Mouse (Mus musculus) forebrain, embryonic 15.5 days (tissue): ENCODE measurements at regions not wholly inside any gene's neighbourhood (a gene's known extent, or its start where the extent isn't known, plus 50 kb on each side); places are given as distances from the start of the nearest gene placed in this dataset.

Experiments
- ATAC-seq: fragments of 200-750 bp; cut with Nextera tagmentation; replicated peaks from 2 replicates; pipeline ENCODE4 v1.8.0; 2017; ENCODE audit warnings: mild to moderate bottlenecking, moderate TSS enrichment, moderate library complexity
- H3K27ac ChIP-seq: fragments of 300-500 bp; sonication (generic); replicated peaks from 2 replicates; pipeline ENCODE4 v1.5.1; 2015; ENCODE audit warnings: mild to moderate bottlenecking, inconsistent platforms
- H3K27me3 ChIP-seq: fragments of 300-500 bp; sonication (generic); 2 replicates; pipeline ENCODE4 v1.6.1; 2015; ENCODE audit warnings: inconsistent platforms
- H3K36me3 ChIP-seq: fragments of 300-500 bp; sonication (generic); 2 replicates; pipeline ENCODE4 v1.6.1; 2015; ENCODE audit warnings: mild to moderate bottlenecking, inconsistent platforms
- H3K4me1 ChIP-seq: fragments of 300-500 bp; sonication (generic); 2 replicates; pipeline ENCODE4 v1.6.1; 2015; ENCODE audit warnings: inconsistent platforms
- H3K4me2 ChIP-seq: fragments of 300-500 bp; sonication (generic); replicated peaks from 2 replicates; pipeline ENCODE4 v1.6.1; 2015; ENCODE audit warnings: mild to moderate bottlenecking, inconsistent platforms
- H3K4me3 ChIP-seq: fragments of 300-500 bp; sonication (generic); 2 replicates; pipeline ENCODE4 v1.5.1; 2015; ENCODE audit warnings: mild to moderate bottlenecking, inconsistent platforms
- H3K9ac ChIP-seq: fragments of 300-500 bp; sonication (generic); replicated peaks from 2 replicates; pipeline ENCODE4 v1.6.1; 2015; ENCODE audit warnings: mild to moderate bottlenecking, inconsistent platforms
- H3K9me3 ChIP-seq: fragments of 300-500 bp; sonication (generic); 2 replicates; pipeline ENCODE4 v1.6.1; 2016; ENCODE audit warnings: inconsistent platforms
- WGBS: fragments of 180-500 bp; shearing (Covaris S2); methylation state at CpG from one replicate; pipeline ENCODE4 v1.1.7; 2015; ENCODE audit warnings: mixed read lengths; 5-methylcytosine and 5-hydroxymethylcytosine counted together

DNA sequence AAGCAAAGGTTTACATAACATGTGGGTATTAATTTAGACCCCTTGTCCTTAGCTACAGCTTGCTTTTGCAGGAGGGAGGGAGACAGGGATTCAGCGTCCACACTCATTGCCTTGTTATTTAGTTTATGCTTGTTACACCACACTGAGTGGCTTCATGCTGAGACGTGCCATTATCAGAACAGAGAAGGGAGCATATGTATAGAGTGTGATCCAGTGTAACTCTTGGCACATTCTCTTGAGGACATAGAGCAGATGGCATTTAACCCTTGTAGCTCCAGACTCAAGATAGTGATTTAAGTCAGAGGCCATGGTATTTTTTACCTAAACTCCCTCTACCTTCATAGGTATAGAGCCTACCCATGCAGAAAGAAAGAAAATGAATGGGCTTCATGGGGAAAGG is 437.7 kb downstream of the Dhx35 start:
- WGBS: 18% methylated on average over 2 of the region's 2 CpGs
- Histone ChIP-seq H3K4me3 (no peak overlapping the region), H3K9ac (no peak overlapping the region), H3K9me3 (no peaks in the 10 kb centered on the region), H3K4me2 (no peak overlapping the region), H3K4me1 (peaks cover 12% of the 10 kb centered on the region), H3K36me3 (no peaks in the 10 kb centered on the region), H3K27ac (no peak overlapping the region), H3K27me3 (no peaks in the 10 kb centered on the region)
- ATAC-seq: no peak

DNA sequence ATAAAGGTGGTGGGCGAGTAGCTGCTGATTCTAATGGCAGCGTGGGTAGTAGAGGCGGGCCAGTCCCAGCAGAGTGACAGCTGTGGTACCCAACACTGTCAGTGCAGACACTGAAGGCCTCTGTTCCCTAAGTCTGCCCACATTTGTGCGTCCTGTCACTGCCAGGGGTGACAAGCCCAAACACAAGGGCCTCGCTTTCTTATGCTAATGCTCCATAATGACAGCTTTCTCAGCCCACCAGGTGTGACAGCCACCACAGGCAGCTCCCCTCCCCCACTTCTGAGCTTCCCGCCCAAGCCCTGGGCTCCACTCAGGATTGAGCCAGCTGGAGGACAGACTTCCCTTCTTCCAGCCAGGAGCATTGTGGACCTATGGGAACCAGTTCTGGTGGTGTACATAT is 440.4 kb downstream of the Dhx35 start:
- H3K9me3 ChIP-seq: no peaks in the 10 kb centered on the region
- no peak overlapping the region for H3K27ac ChIP-seq
- no peak overlapping the region for H3K4me2 ChIP-seq
- no peaks in the 10 kb centered on the region for H3K27me3 ChIP-seq
- H3K4me3 ChIP-seq: no peak overlapping the region
- 5% methylated on average over 6 of the region's 6 CpGs for WGBS
- peak; percentile 98 for ATAC-seq
- H3K4me1 ChIP-seq: peaks cover 12% of the 10 kb centered on the region
- no peaks in the 10 kb centered on the region for H3K36me3 ChIP-seq
- no peak overlapping the region for H3K9ac ChIP-seq

DNA sequence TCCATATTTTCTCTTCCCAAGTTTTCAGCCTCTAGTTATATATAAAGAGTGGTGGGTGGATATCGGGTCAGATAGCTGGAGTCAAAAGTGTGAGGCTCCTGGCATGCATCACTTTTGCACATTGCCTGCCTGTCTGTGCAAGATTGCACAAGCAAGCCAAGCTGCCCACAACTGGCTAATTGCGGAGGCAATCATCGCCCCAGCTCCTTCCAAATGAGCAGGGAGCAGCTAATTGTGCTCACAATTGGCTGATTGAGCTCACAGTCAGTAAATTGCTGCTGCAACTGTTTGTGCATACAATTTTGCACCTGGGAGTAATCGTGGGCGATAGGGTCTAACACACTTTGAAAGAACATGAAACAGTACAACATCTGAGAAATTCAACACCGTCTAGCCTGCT is 455.5 kb downstream of the Dhx35 start:
- no peak overlapping the region for H3K4me3 ChIP-seq
- no peaks in the 10 kb centered on the region for H3K36me3 ChIP-seq
- WGBS: 39% methylated on average over 6 of the region's 6 CpGs
- H3K4me2 ChIP-seq: no peak overlapping the region
- no peak overlapping the region for H3K9ac ChIP-seq
- H3K9me3 ChIP-seq: no peaks in the 10 kb centered on the region
- H3K27me3 ChIP-seq: no peaks in the 10 kb centered on the region
- ATAC-seq: 0 out of 2 replicates have a peak, but pooled peaks have one; percentile 43
- H3K4me1 ChIP-seq: peaks cover 3% of the 10 kb centered on the region; the same call in 1 of the 2 replicates
- H3K27ac ChIP-seq: peak overlapping the region; percentile 24; the same call in 1 of the 2 replicates

DNA sequence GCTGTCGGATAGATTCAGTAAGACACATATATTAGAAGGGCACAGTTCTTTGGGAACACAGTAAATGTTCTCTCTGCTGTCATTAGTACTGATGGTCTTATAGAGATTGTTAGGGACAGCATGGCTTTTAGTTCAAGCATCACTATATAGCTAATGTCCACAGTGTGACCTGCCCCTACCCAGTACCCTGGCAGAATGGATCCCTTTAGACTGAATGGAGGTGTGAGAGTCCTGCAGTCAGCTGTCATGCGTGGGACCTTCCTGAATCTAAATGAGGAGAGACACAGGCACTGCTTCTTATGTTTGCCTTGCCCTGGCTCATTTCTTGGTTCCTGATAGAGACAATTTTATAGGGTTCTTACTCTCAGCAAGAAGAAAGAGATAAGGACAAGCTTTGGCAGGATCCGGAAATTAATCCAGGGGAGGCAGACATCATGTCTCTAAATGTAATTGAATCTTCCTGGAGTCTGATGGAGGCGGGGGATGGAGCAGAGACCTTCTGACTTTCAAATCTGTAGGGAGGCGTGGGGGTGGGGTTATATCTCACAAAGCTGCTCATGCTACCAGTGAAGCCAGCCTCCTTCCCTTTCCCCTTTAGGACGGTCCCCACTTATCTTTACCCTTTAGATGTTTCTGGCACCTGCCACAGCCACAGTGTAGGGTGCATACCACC is 456.5 kb downstream of the Dhx35 start:
- no peak overlapping the region for H3K9ac ChIP-seq
- 88% methylated on average over 6 of the region's 6 CpGs for WGBS
- H3K27ac ChIP-seq: no peak overlapping the region
- H3K4me1 ChIP-seq: peaks cover 3% of the 10 kb centered on the region; the same call in 1 of the 2 replicates
- no peaks in the 10 kb centered on the region for H3K36me3 ChIP-seq
- H3K4me3 ChIP-seq: no peak overlapping the region
- no peak overlapping the region for H3K4me2 ChIP-seq
- H3K9me3 ChIP-seq: no peaks in the 10 kb centered on the region
- ATAC-seq: no peak
- H3K27me3 ChIP-seq: no peaks in the 10 kb centered on the region

DNA sequence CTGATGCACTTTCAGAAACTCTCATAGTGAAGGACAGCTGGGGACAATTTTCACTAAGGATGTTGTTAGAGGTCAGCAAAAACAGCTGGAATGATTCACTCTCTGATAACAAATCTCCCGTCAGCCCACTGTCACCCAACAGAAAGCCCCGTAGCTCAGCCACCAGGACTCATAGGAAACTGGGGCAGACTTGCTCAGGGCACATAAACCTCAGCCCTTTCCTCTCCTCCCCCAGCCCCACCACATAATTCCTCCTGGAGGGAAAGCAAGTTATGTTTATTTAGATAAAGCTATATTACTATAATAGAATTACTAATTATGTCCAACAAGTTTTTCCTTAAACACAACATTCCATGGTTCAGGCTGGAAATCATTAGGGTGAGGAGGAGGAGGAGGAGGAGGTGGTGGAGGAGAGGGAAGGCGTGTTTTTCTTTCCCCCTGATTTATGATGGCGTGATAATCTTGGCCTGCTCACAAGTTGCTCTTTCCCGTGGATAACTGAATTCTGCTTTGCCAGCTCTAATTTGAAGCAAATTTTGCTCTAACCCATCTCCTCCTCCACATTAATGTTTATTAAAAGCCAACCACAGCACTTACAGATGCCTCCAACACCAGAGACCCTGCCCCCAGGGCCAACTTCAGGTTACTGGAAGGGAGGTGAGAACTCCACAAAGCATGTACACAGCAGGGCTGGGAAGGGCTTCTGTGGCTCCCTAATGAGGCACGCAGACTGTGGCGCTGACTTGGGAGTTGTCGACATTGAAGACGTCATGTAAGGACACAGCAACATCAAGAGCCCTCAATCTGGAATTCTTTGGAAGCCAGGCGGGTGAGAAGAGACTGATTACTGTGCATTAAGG is 475.8 kb downstream of the Dhx35 start:
- H3K4me1 ChIP-seq: no peaks in the 10 kb centered on the region
- no peak overlapping the region for H3K4me3 ChIP-seq
- no peaks in the 10 kb centered on the region for H3K9me3 ChIP-seq
- 83% methylated on average over 10 of the region's 10 CpGs for WGBS
- H3K27me3 ChIP-seq: no peaks in the 10 kb centered on the region
- no peak overlapping the region for H3K4me2 ChIP-seq
- H3K27ac ChIP-seq: no peak overlapping the region
- no peaks in the 10 kb centered on the region for H3K36me3 ChIP-seq
- no peak for ATAC-seq
- H3K9ac ChIP-seq: no peak overlapping the region

DNA sequence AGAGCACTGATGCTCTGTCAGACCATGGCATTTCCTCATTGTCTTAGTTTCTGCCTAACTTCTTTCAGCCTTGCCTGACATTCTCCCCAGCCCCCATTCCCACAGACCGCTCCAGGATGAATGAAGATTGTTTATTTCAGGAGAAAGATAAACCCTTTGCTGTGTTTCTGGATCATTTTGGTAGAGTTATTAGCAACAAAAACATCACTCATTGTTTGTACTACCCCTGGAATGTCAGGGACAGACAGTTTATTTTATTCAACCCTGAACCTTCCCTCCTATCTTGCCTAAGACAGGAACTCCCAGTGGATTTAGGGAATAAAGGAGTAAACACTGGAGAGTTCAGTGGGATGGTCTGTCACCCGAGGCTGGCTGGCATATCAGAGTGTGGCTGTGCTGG is 484.3 kb downstream of the Dhx35 start:
- Histone ChIP-seq H3K4me3 (no peak overlapping the region), H3K36me3 (no peaks in the 10 kb centered on the region), H3K27me3 (no peaks in the 10 kb centered on the region), H3K9me3 (no peaks in the 10 kb centered on the region), H3K4me2 (no peak overlapping the region), H3K27ac (no peak overlapping the region), H3K9ac (no peak overlapping the region), H3K4me1 (peaks cover 7% of the 10 kb centered on the region)
- 68% methylated on average over 2 of the region's 2 CpGs for WGBS
- no peak for ATAC-seq

DNA sequence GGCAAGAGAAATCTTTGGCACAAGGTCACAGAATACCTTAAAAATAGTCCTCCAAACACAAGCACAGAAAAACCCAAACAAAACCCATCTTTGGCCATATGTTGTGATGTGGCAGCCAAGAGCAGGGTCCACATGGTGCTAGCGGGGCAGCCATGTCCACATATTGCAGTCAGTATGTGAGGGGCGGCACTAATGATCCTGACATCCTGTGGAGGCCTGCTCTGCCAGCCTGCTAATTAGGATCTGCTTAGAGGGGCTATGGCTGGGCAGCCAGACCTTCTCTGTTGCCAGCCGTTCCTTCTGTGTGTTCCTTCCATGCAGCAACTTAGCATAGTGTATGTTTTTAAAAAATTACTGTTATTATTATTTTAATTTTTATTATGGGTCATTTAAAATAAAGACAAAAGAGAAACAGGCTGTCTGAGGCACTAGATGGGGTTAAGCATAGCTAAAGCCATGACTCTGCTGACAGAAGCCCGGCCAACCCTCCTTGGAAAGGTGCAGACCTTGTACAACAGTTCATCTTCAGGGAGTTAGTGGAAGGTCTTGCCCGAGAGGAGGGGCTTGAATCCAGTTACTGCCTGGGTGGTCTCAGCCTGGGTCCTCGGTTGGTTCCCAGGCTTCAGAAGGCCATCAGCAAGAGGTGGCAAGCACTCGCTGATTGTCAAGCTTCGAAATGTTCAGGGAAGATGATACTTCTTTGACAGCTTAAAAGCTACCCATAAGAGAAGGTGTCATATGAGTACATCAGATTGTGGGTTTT is 487.1 kb downstream of the Dhx35 start:
- no peak overlapping the region for H3K9ac ChIP-seq
- no peak overlapping the region; the same call in 1 of the 2 replicates for H3K27ac ChIP-seq
- H3K4me3 ChIP-seq: no peak overlapping the region
- H3K36me3 ChIP-seq: no peaks in the 10 kb centered on the region
- H3K4me2 ChIP-seq: no peak overlapping the region
- ATAC-seq: peak; percentile 85
- WGBS: 76% methylated on average over 8 of the region's 8 CpGs
- no peaks in the 10 kb centered on the region for H3K9me3 ChIP-seq
- peaks cover 18% of the 10 kb centered on the region for H3K4me1 ChIP-seq
- no peaks in the 10 kb centered on the region for H3K27me3 ChIP-seq

DNA sequence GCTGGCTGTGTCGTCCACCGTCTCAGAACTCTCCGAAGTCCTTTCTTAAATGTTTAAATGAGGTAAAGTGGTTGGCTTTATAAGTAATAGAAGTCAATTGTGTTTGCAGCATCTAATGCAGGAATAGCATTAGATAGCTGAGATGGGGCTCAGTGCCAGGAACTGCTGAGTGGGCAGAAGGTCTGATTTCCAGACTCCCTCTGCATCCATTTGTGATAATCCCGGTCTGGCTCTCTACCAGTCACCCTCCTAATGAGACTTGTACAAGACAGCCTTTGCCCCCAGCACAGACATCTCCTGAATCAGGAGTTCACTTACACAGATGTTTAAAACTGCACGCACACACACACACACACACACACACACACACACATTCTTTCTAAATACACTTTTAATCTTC is 489.5 kb downstream of the Dhx35 start:
- peaks cover 18% of the 10 kb centered on the region for H3K4me1 ChIP-seq
- no peak for ATAC-seq
- H3K9me3 ChIP-seq: no peaks in the 10 kb centered on the region
- no peak overlapping the region for H3K27ac ChIP-seq
- no peaks in the 10 kb centered on the region for H3K27me3 ChIP-seq
- H3K4me3 ChIP-seq: no peak overlapping the region
- 57% methylated on average over 5 of the region's 5 CpGs for WGBS
- no peaks in the 10 kb centered on the region for H3K36me3 ChIP-seq
- H3K4me2 ChIP-seq: no peak overlapping the region
- no peak overlapping the region for H3K9ac ChIP-seq

DNA sequence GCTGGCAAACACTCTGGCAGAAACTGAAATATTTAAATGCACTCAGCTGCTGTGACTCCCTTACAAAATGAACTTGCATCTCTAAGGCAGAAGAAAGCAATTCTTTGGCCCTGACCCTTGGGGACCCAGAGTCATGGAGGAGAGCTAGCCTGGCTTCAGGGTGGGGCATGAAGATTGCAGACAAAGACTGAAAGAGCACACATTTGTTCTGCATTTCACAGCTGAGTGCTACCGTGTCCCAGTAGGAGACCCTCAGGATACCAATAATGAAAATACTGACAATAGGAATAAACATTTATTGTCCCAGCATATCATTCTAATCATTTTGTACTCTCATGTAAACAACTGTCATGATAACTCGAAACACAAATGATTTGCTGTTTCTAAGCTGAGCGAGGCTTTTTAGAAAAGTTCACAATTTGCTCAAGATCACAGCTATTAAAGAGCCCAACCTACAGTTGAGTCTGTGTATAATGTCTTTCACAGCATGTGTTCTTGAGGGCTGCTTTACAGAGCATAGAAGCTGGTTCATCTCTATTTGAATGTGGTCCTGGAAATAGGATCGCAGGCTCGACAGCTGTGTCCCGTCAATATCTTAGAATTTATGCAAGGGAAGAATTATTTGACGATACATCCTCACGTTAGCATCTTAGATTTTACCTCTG is 490.1 kb downstream of the Dhx35 start:
- Histone ChIP-seq H3K9me3 (no peaks in the 10 kb centered on the region), H3K36me3 (no peaks in the 10 kb centered on the region), H3K4me3 (no peak overlapping the region), H3K9ac (no peak overlapping the region), H3K27me3 (no peaks in the 10 kb centered on the region), H3K4me2 (no peak overlapping the region), H3K4me1 (peaks cover 18% of the 10 kb centered on the region), H3K27ac (no peak overlapping the region)
- ATAC-seq: no peak
- WGBS: 73% methylated on average over 8 of the region's 8 CpGs

DNA sequence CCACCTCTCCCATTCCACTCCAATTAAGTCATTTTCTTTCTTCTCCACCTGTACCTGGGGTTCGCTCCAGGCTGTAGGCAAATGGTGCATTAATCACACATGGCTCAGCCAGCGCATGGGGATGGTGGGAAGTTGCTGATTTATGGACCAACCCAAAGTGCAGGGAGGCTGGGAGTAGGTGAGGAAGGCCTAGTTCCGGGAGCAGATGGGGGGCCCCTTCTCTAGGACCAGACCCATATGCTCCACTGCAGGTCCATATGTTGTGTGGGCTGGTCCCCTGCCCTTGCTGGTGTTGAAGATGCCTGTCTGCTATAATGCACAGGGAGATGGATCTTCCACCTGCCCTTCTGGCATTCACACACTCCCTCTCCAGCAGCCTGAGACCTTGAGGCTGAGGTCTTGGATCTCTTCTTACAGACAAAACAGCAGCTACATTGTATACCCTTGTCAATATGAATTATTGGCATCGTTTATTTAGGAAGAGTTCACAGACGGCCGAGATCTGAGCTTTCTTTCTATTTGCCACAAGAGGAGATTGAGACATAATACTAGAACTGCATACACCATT is 493.5 kb downstream of the Dhx35 start:
- no peak overlapping the region for H3K27ac ChIP-seq
- no peak for ATAC-seq
- WGBS: 84% methylated on average over 6 of the region's 6 CpGs
- H3K9ac ChIP-seq: no peak overlapping the region
- H3K36me3 ChIP-seq: no peaks in the 10 kb centered on the region
- H3K4me1 ChIP-seq: peaks cover 11% of the 10 kb centered on the region
- no peak overlapping the region for H3K4me2 ChIP-seq
- H3K9me3 ChIP-seq: no peaks in the 10 kb centered on the region
- no peak overlapping the region for H3K4me3 ChIP-seq
- H3K27me3 ChIP-seq: no peaks in the 10 kb centered on the region

DNA sequence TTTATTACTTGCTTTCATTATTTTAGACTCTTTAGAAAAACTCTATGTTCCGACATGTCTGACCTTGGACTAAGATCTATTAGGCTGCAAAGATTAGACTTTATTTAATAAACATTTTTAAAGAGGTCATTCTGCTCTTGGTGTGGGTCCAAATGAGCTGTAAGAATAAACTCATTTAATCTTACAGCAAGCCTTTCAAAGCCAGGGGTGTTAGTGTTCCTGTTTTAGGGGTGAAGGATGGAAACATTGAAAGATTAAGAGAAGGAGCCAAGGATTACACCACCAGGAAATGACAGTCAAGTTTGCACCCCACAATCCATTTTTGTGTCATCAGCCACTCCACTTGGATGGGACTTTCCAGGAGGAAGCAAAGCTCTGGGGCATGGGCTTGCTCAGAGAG is 495.5 kb downstream of the Dhx35 start:
- 75% methylated on average over 1 of the region's 1 CpGs for whole genome bisulfite sequencing
- Histone ChIP-seq H3K27me3 (no peaks in the 10 kb centered on the region), H3K27ac (no peak overlapping the region), H3K36me3 (no peaks in the 10 kb centered on the region), H3K9me3 (no peaks in the 10 kb centered on the region), H3K4me2 (no peak overlapping the region), H3K9ac (no peak overlapping the region), H3K4me3 (no peak overlapping the region), H3K4me1 (no peaks in the 10 kb centered on the region)
- no peak for ATAC-seq
